Mouse (Mus musculus) liver, postnatal 0 days (tissue): ENCODE measurements around the gene Sec24c. TPM values are rescaled to one million over a fixed set of nuclear protein-coding genes. Genes with fewer than 3 reads are reported as not detected.

ENCODE experiments used
- ATAC-seq: fragments of 200-750 bp; cut with Nextera tagmentation; 2 replicates; pipeline ENCODE4 v1.8.0; 2017; ENCODE audit warnings: mild to moderate bottlenecking, moderate library complexity
- DNase-seq: peaks from one replicate; pipeline ENCODE4 v3.0.0-alpha.2; 2016
- H3K27ac ChIP-seq: fragments of 300-500 bp; sonication (generic); 2 replicates; pipeline ENCODE4 v1.5.1; 2014; ENCODE audit warnings: antibody characterized with exemption, moderate library complexity, mild to moderate bottlenecking, low read depth
- H3K27me3 ChIP-seq: fragments of 300-500 bp; sonication (generic); 2 replicates; pipeline ENCODE4 v1.6.1; 2014; ENCODE audit warnings: low read length, control low read depth, mixed read lengths; ENCODE audit not compliant: insufficient read depth
- H3K36me3 ChIP-seq: fragments of 300-500 bp; sonication (generic); replicated peaks from 2 replicates; pipeline ENCODE4 v1.6.1; 2014; ENCODE audit warnings: mild to moderate bottlenecking, control low read depth, low read length, moderate library complexity, mixed read lengths; ENCODE audit not compliant: insufficient read depth
- H3K4me1 ChIP-seq: fragments of 300-500 bp; sonication (generic); 2 replicates; pipeline ENCODE4 v1.6.1; 2014; ENCODE audit warnings: antibody characterized with exemption, mild to moderate bottlenecking, control low read depth; ENCODE audit not compliant: insufficient read depth
- H3K4me2 ChIP-seq: fragments of 300-500 bp; sonication (generic); 2 replicates; pipeline ENCODE4 v1.6.1; 2014; ENCODE audit warnings: low read depth, mild to moderate bottlenecking, low read length, moderate library complexity, mixed read lengths
- H3K4me3 ChIP-seq: fragments of 300-500 bp; sonication (generic); 2 replicates; pipeline ENCODE4 v1.5.1; 2014; ENCODE audit warnings: low read depth, low read length
- H3K9ac ChIP-seq: fragments of 300-500 bp; sonication (generic); replicated peaks from 2 replicates; pipeline ENCODE4 v1.6.1; 2014; ENCODE audit warnings: mild to moderate bottlenecking, moderate library complexity
- H3K9me3 ChIP-seq: fragments of 300-500 bp; sonication (generic); 2 replicates; pipeline ENCODE4 v1.6.1; 2016; ENCODE audit warnings: mild to moderate bottlenecking, control low read depth, low read length, mixed read lengths
- CTCF ChIP-seq: sonication (generic); IDR thresholded peaks from 2 replicates; pipeline ENCODE4 v1.5.1; 2016; ENCODE audit warnings: antibody characterized with exemption, low read depth
- EP300 ChIP-seq: IDR thresholded peaks from 2 replicates; pipeline ENCODE4 v1.6.1; 2016; ENCODE audit warnings: antibody characterized with exemption, low read depth, mild to moderate bottlenecking
- WGBS: fragments of 180-500 bp; shearing (Covaris S2); extraction: QIAGEN DNeasy Blood & Tissue Kit; methylation state at CpG from one replicate; pipeline ENCODE4 v1.1.7; 2014; ENCODE audit not compliant: insufficient replicate concordance; 5-methylcytosine and 5-hydroxymethylcytosine counted together
- polyA plus RNA-seq: library from polyadenylated mRNA; unstranded; fragments of >200 nt; fragmentation: Nextera tagmentation; extraction: Ambion mirVana; gene quantifications from 2 replicates; pipeline ENCODE4 v1.2.1, GENCODE M21; 2015

Gene Sec24c
- polyA plus RNA-seq, 1 experiment from 2014 or later = 31.3 TPM

- Histone ChIP-seq H3K4me1 (peaks cover 12% of the 10 kb centered on the region), H3K9ac (no peak overlapping the region), H3K27ac (no peak overlapping the region), H3K9me3 (no peaks in the 10 kb centered on the region), H3K4me2 (no peak overlapping the region), H3K36me3 (no peaks in the 10 kb centered on the region), H3K27me3 (no peaks in the 10 kb centered on the region), H3K4me3 (no peak overlapping the region)
- ATAC-seq = no peak
- DNase-seq = no peak
- 61% methylated on average over 2 of the region's 2 CpGs for WGBS
- TF ChIP-seq EP300 (no peak), CTCF (no peak)
Measured at GRCm38 (mm10) chr14:20637818-20638574, 36.1 kb upstream of the Sec24c start.

GRCm38 (mm10) chr14:20638702-20639101 is 35.4 kb upstream of the Sec24c start:
- ATAC-seq (no peak), DNase-seq (no peak)
- no peak overlapping the region for H3K27ac ChIP-seq
- H3K4me3 ChIP-seq = no peak overlapping the region
- no peaks in the 10 kb centered on the region for H3K36me3 ChIP-seq
- no peak overlapping the region for H3K9ac ChIP-seq
- WGBS = 72% methylated on average over 6 of the region's 6 CpGs
- H3K9me3 ChIP-seq = no peaks in the 10 kb centered on the region
- H3K4me2 ChIP-seq = no peak overlapping the region
- TF ChIP-seq CTCF = no peak
- TF ChIP-seq EP300 = no peak
- peaks cover 12% of the 10 kb centered on the region for H3K4me1 ChIP-seq
- H3K27me3 ChIP-seq = no peaks in the 10 kb centered on the region

GRCm38 (mm10) chr14:20639918-20640619 is 34.0 kb upstream of the Sec24c start:
- H3K36me3 ChIP-seq = no peaks in the 10 kb centered on the region
- no peak for DNase-seq
- no peak for TF ChIP-seq CTCF
- peak overlapping the region; percentile 94 for H3K9ac ChIP-seq
- peak overlapping the region; percentile 98 for H3K4me2 ChIP-seq
- H3K9me3 ChIP-seq = no peaks in the 10 kb centered on the region
- H3K27ac ChIP-seq = peak overlapping the region; percentile 97
- peak; percentile 40 for ATAC-seq
- peak overlapping the region; percentile 90 for H3K4me3 ChIP-seq
- no peaks in the 10 kb centered on the region for H3K27me3 ChIP-seq
- peaks cover 12% of the 10 kb centered on the region for H3K4me1 ChIP-seq
- WGBS = 6% methylated on average over 16 of the region's 16 CpGs

- peak; percentile 97 for DNase-seq
- Histone ChIP-seq H3K4me1 (peaks cover 12% of the 10 kb centered on the region), H3K4me3 (peak within 1 kb of the TSS; percentile 90), H3K9me3 (no peaks in the 10 kb centered on the region), H3K27ac (peak within 1 kb of the TSS; percentile 97), H3K9ac (peak within 1 kb of the TSS; percentile 94), H3K4me2 (peak within 1 kb of the TSS; percentile 98), H3K36me3 (no peaks in the 10 kb centered on the region), H3K27me3 (no peaks in the 10 kb centered on the region)
- 1% methylated on average over 68 of the region's 73 CpGs for WGBS
- TF ChIP-seq CTCF = no peak
- peak; percentile 79 for TF ChIP-seq EP300
- ATAC-seq = peak; percentile 97
Measured at GRCm38 (mm10) chr14:20640644-20641437, 33.3 kb upstream of the Sec24c start, which contains the start of gene Usp54. TSS of gene Usp54 (minus strand) at chr14:20641063.

- Histone ChIP-seq H3K36me3 (no peaks in the 10 kb centered on the region), H3K9me3 (no peaks in the 10 kb centered on the region), H3K27me3 (no peaks in the 10 kb centered on the region), H3K4me1 (peaks cover 12% of the 10 kb centered on the region), H3K27ac (peak overlapping the region; percentile 97), H3K4me3 (peak overlapping the region; percentile 90), H3K9ac (peak overlapping the region; percentile 94), H3K4me2 (peak overlapping the region; percentile 98)
- no peak for TF ChIP-seq CTCF
- TF ChIP-seq EP300 = no peak
- ATAC-seq (no peak), DNase-seq (no peak)
- WGBS = 17% methylated on average over 10 of the region's 10 CpGs
Measured at GRCm38 (mm10) chr14:20641438-20641875, 32.7 kb upstream of the Sec24c start.

- H3K4me3 ChIP-seq = no peak overlapping the region
- H3K9ac ChIP-seq = no peak overlapping the region
- no peaks in the 10 kb centered on the region for H3K27me3 ChIP-seq
- no peaks in the 10 kb centered on the region for H3K9me3 ChIP-seq
- H3K4me2 ChIP-seq = no peak overlapping the region
- WGBS = 45% methylated on average over 3 of the region's 3 CpGs
- no peak for DNase-seq
- no peak overlapping the region for H3K27ac ChIP-seq
- no peaks in the 10 kb centered on the region for H3K36me3 ChIP-seq
- TF ChIP-seq EP300 = no peak
- peak; percentile 54 for TF ChIP-seq CTCF
- ATAC-seq = no peak
- peaks cover 6% of the 10 kb centered on the region for H3K4me1 ChIP-seq
Measured at GRCm38 (mm10) chr14:20645547-20645946, 28.6 kb upstream of the Sec24c start.
